Mouse (Mus musculus): ENCODE measurements around the gene Pitpnm3.

- TF ChIP-seq POLR2A (IDR thresholded peaks at IDR 0.05; ENCODE audit: extremely low read depth, insufficient read depth, low read length): no peak
- no peak for TF ChIP-seq CTCF (IDR thresholded peaks at IDR 0.05; ENCODE audit: low read depth, low read length)
Measured at GRCm38 (mm10) chr11:72133075-72133474, 2.5 kb downstream of the Pitpnm3 start.
